Mouse (Mus musculus): ENCODE results near the gene Mapkapk5.

DNA sequence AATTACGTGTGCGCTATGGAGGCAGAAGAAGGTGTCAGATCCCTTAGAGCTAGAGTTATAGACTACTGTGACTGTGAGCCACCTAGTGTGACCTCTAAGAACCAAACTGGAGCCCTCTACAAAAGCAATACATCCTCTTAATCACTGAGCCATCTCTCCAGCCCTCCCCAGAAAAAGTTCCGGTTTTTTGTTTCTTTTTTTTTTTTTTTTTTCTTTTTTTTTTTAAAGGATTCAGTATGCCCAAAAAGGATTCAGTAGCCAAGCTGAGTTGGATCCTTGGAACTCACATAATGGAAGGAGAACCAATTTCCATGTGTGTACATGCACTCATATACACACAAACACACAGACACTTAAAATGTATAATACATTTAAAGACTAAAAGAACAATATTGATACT lies 2.3 kb downstream of the Mapkapk5 start:
- TF ChIP-seq CTCF (IDR thresholded peaks at IDR 0.05; ENCODE audit: low read depth, low read length) (no peak), GATA1 (IDR thresholded peaks at IDR 0.05; ENCODE audit: borderline replicate concordance, low read length) (no peak), TAL1 (conservative IDR thresholded peaks at IDR 0.05; ENCODE audit: low read depth, low read length) (no peak)
